Mouse (Mus musculus): ENCODE measurements around the gene Odf4. TPM values are rescaled to one million over a fixed set of nuclear protein-coding genes. Genes with fewer than 3 reads are reported as not detected.

Gene Odf4
- polyA plus RNA-seq, 2 experiments = not detected

GRCm38 (mm10) chr11:68901351-68902046, 25.4 kb downstream of the Odf4 start, which contains the start of gene Rpl26:
Rpl26 (plus strand) TSS chr11:68901583.
- ATAC-seq (ENCODE audit: insufficient read depth) (peak; percentile 85), DNase-seq (ENCODE audit: low read depth in 3 of 3, low spot score in 3 of 3) (peak; percentile 99 to 100 (median 99))
- H3K4me3 ChIP-seq (ENCODE audit: insufficient read depth in 1 of 2, low read depth in 2 of 2, low read length in 2 of 2) = peak within 1 kb of the TSS; percentile 93 to 95
- WGBS (ENCODE audit: insufficient replicate concordance) = under 1% methylated on average over 52 of the region's 52 CpGs
- peak within 1 kb of the TSS; percentile 72 for H3K4me2 ChIP-seq (ENCODE audit: low read depth)
- H3K4me1 ChIP-seq (replicated peaks; ENCODE audit: control insufficient read depth in 2 of 2, insufficient read depth in 2 of 2, low read length in 1 of 2) = peaks cover 21 to 35% of the 10 kb centered on the region in 2 experiments
- peak; percentile 89 for TF ChIP-seq EP300 (IDR thresholded peaks at IDR 0.05; ENCODE audit: low read depth)
- peak; percentile 100 for TF ChIP-seq CTCF (IDR thresholded peaks at IDR 0.05; ENCODE audit: low read depth)
- H3K27ac ChIP-seq = peak within 1 kb of the TSS; percentile 75
- peaks cover 35% of the 10 kb centered on the region for H3K36me3 ChIP-seq (replicated peaks; ENCODE audit: control insufficient read depth, insufficient read depth, low read depth)
- no peaks in the 10 kb centered on the region for H3K27me3 ChIP-seq (ENCODE audit: control insufficient read depth, insufficient read depth, low read length)
- H3K9me3 ChIP-seq (ENCODE audit: control insufficient read depth, low read length) = no peaks in the 10 kb centered on the region
- peak within 1 kb of the TSS; percentile 100 for H3K9ac ChIP-seq (replicated peaks)

GRCm38 (mm10) chr11:68900519-68901350, 26.1 kb downstream of the Odf4 start:
- no peak overlapping the region for H3K27ac ChIP-seq
- DNase-seq (ENCODE audit: low read depth in 3 of 3, low spot score in 3 of 3) (no peak), ATAC-seq (ENCODE audit: insufficient read depth) (no peak)

GRCm38 (mm10) chr11:68899815-68900214, 27.1 kb downstream of the Odf4 start:
- Histone ChIP-seq H3K27me3 (ENCODE audit: control insufficient read depth, insufficient read depth, low read length) (no peaks in the 10 kb centered on the region), H3K9me3 (ENCODE audit: control insufficient read depth, low read length) (no peaks in the 10 kb centered on the region), H3K9ac (replicated peaks) (no peak overlapping the region), H3K4me1 (replicated peaks; ENCODE audit: control insufficient read depth in 2 of 2, insufficient read depth in 2 of 2, low read length in 1 of 2) (peaks cover 28 to 43% of the 10 kb centered on the region in 2 experiments), H3K36me3 (replicated peaks; ENCODE audit: control insufficient read depth, insufficient read depth, low read depth) (peaks cover 23% of the 10 kb centered on the region), H3K4me3 (ENCODE audit: insufficient read depth in 1 of 2, low read depth in 2 of 2, low read length in 2 of 2) (no peak overlapping the region), H3K27ac (peak overlapping the region; percentile 25; the same call in 1 of the 2 replicates), H3K4me2 (ENCODE audit: low read depth) (peak overlapping the region; percentile 15; the same call in 1 of the 2 replicates)
- no peak for ATAC-seq (ENCODE audit: insufficient read depth)
- 60% methylated on average over 8 of the region's 8 CpGs for WGBS (ENCODE audit: insufficient replicate concordance)
- DNase-seq (ENCODE audit: low read depth in 3 of 3, low spot score in 3 of 3) = no peak
- TF ChIP-seq EP300 (IDR thresholded peaks at IDR 0.05; ENCODE audit: low read depth) = no peak
- no peak for TF ChIP-seq CTCF (IDR thresholded peaks at IDR 0.05; ENCODE audit: low read depth)

More at GRCm38 (mm10) chr11:68900519-68901350, 26.1 kb downstream of the Odf4 start:
- H3K9me3 ChIP-seq (ENCODE audit: control insufficient read depth, low read length) = no peaks in the 10 kb centered on the region
- TF ChIP-seq CTCF (IDR thresholded peaks at IDR 0.05; ENCODE audit: low read depth) = no peak
- no peak for TF ChIP-seq EP300 (IDR thresholded peaks at IDR 0.05; ENCODE audit: low read depth)
- 30% methylated on average over 30 of the region's 31 CpGs for WGBS (ENCODE audit: insufficient replicate concordance)
- H3K4me3 ChIP-seq (ENCODE audit: insufficient read depth in 1 of 2, low read depth in 2 of 2, low read length in 2 of 2) = peak overlapping the region; percentile 46 to 95
- peak overlapping the region; percentile 69 for H3K4me2 ChIP-seq (ENCODE audit: low read depth)
- no peaks in the 10 kb centered on the region for H3K27me3 ChIP-seq (ENCODE audit: control insufficient read depth, insufficient read depth, low read length)
- H3K36me3 ChIP-seq (replicated peaks; ENCODE audit: control insufficient read depth, insufficient read depth, low read depth) = peaks cover 32% of the 10 kb centered on the region
- peak overlapping the region; percentile 54 for H3K9ac ChIP-seq (replicated peaks)
- H3K4me1 ChIP-seq (replicated peaks; ENCODE audit: control insufficient read depth in 2 of 2, insufficient read depth in 2 of 2, low read length in 1 of 2) = peaks cover 26 to 42% of the 10 kb centered on the region in 2 experiments

- peaks cover 28 to 43% of the 10 kb centered on the region in 2 experiments for H3K4me1 ChIP-seq (replicated peaks; ENCODE audit: control insufficient read depth in 2 of 2, insufficient read depth in 2 of 2, low read length in 1 of 2)
Observed at GRCm38 (mm10) chr11:68898790-68899189, 28.1 kb downstream of the Odf4 start.

More at GRCm38 (mm10) chr11:68898790-68899189, 28.1 kb downstream of the Odf4 start:
- H3K9ac ChIP-seq (replicated peaks) = no peak overlapping the region; the same call in 1 of the 2 replicates
- H3K27me3 ChIP-seq (ENCODE audit: control insufficient read depth, insufficient read depth, low read length) = no peaks in the 10 kb centered on the region
- DNase-seq (ENCODE audit: low read depth in 3 of 3, low spot score in 3 of 3) = no peak
- H3K36me3 ChIP-seq (replicated peaks; ENCODE audit: control insufficient read depth, insufficient read depth, low read depth) = peaks cover 13% of the 10 kb centered on the region
- H3K4me3 ChIP-seq (ENCODE audit: insufficient read depth in 1 of 2, low read depth in 2 of 2, low read length in 2 of 2) = no peak overlapping the region
- no peaks in the 10 kb centered on the region for H3K9me3 ChIP-seq (ENCODE audit: control insufficient read depth, low read length)
- TF ChIP-seq CTCF (IDR thresholded peaks at IDR 0.05; ENCODE audit: low read depth) (no peak; the same call in 1 of the 2 replicates), EP300 (IDR thresholded peaks at IDR 0.05; ENCODE audit: low read depth) (peak; percentile 29)
- 15% methylated on average over 6 of the region's 6 CpGs for WGBS (ENCODE audit: insufficient replicate concordance)
- peak overlapping the region; percentile 44; the same call in 1 of the 2 replicates for H3K4me2 ChIP-seq (ENCODE audit: low read depth)
- no peak for ATAC-seq (ENCODE audit: insufficient read depth)
- peak overlapping the region; percentile 15 for H3K27ac ChIP-seq

Data from liver, embryonic 14.5 days (tissue).